Mouse (Mus musculus): Measurements from ENCODE around the gene Slfn14. TPM values are rescaled to one million over a fixed set of nuclear protein-coding genes. Genes with fewer than 3 reads are reported as not detected.

The Slfn14 gene
- total and polyA plus RNA-seq, 2 experiments = not detected

DNA sequence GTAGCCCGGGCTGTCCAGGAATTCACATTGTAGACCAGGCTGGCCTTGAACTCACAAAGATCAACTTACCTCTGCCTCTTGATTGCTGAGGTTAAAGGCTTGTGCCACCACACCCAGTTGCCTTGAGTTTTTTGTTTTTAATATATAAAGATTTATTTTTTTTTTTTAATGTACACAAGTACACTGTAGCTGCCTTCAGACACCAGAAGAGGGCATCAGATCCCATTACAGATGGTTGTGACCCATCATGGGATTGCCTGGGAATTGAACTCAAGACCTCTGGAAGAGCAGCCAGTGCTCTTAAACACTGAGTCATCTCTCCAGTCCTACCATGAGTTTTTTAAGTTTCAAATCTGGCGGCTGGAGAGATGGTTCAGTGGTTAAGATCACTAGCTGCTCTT, 14.9 kb upstream of the Slfn14 start:
- 70% methylated on average over 2 of the region's 2 CpGs for WGBS
- peaks cover 16% of the 10 kb centered on the region; the same call in 1 of the 2 replicates for H3K79me2 ChIP-seq (ENCODE audit: control insufficient read depth, insufficient read depth, low read length)
- no peak overlapping the region for H3K9ac ChIP-seq (ENCODE audit: low read depth, low read length)
- no peak for DNase-seq (ENCODE audit: extremely low read depth, low read depth, low spot score)
- peaks cover 4% of the 10 kb centered on the region for H3K36me3 ChIP-seq (ENCODE audit: control insufficient read depth, insufficient read depth, low read length)
- H3K4me1 ChIP-seq (ENCODE audit: control insufficient read depth, insufficient read depth, low read length) = peaks cover 4% of the 10 kb centered on the region
- TF ChIP-seq POLR2A (IDR thresholded peaks at IDR 0.05; ENCODE audit: extremely low read depth, insufficient read depth, low read length) (no peak), CTCF (IDR thresholded peaks at IDR 0.05; ENCODE audit: low read depth, low read length) (no peak)
- no peak overlapping the region for H3K27ac ChIP-seq (replicated peaks; ENCODE audit: insufficient read depth, low read depth, low read length)
- H3K27me3 ChIP-seq (ENCODE audit: control insufficient read depth, insufficient read depth, low read length) = no peaks in the 10 kb centered on the region
- no peak overlapping the region for H3K4me3 ChIP-seq (ENCODE audit: insufficient read depth, low read depth, low read length)

DNA sequence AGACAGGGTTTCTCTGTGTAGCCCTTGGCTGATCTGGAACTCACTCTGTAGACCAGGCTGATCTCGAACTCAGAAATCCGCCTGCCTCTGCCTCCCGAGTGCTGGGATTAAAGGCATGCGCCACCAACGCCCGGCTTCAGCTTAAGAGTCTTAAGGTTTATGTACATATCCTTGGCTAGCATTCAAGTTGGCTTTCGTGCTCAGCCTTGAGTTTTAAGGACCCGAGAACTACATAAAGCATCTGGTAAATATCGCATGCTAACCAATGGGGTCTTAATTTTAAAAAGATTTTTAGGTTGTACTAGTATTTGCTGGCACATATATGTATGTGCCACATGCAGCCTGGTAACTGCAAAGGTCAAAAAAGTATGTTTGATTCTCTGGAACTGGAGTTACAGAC, 13.2 kb upstream of the Slfn14 start:
- H3K4me1 ChIP-seq (ENCODE audit: control insufficient read depth, insufficient read depth, low read length) = peaks cover 4% of the 10 kb centered on the region
- no peak for TF ChIP-seq POLR2A (IDR thresholded peaks at IDR 0.05; ENCODE audit: extremely low read depth, insufficient read depth, low read length)
- TF ChIP-seq CTCF (IDR thresholded peaks at IDR 0.05; ENCODE audit: low read depth, low read length) = no peak
- H3K4me3 ChIP-seq (ENCODE audit: insufficient read depth, low read depth, low read length) = no peak overlapping the region
- no peak for DNase-seq (ENCODE audit: extremely low read depth, low read depth, low spot score)
- no peak overlapping the region for H3K9ac ChIP-seq (ENCODE audit: low read depth, low read length)
- no peak overlapping the region for H3K27ac ChIP-seq (replicated peaks; ENCODE audit: insufficient read depth, low read depth, low read length)
- H3K27me3 ChIP-seq (ENCODE audit: control insufficient read depth, insufficient read depth, low read length) = no peaks in the 10 kb centered on the region
- peaks cover 15% of the 10 kb centered on the region; the same call in 1 of the 2 replicates for H3K79me2 ChIP-seq (ENCODE audit: control insufficient read depth, insufficient read depth, low read length)
- H3K36me3 ChIP-seq (ENCODE audit: control insufficient read depth, insufficient read depth, low read length) = peaks cover 13% of the 10 kb centered on the region
- WGBS = 93% methylated on average over 9 of the region's 9 CpGs

DNA sequence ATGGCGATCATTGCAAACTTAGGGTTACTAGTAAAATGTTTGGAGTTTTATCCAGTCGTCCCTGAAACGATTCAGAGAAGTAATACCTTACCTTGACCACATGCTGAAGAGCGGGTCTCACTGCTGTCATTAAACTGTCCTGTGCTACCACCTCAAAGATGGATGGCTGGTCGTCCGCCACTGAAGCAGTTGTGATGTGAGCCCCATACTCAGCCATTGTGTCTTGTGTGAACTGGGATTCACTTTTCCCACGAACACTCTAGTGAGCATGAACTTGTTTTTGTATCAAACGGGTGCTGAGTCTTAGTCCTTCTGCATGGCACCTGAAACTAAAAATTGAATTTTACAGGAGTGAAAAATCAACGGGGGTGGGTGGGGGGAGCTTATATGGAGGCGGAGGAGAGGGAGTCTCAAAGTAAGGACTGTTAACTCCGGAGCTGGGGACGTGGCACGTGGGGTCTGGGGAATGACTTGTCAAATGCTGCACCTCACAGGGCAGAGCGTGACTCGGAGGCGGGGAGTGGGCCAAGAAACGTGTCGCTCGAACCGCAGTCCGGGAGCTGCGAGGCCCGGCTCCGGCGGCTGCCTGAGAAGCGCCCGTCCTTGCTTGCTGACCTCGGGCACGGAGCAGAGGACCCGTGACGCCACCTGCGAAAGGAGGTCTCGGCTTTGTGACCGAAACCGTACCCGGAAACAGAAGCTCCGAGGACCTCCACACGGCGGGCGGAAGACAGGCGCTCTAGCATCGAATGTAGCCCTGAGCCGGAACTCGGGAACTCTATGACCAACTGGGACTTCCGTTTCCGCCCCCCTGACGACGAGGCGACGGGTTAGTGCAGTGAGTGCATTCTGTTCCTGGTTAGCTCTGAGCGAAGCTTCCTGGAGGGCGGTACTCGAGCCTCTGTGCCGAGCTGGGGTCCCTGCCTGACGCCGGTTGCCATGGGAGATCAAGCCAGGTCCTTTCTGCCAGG, 12.0 kb upstream of the Slfn14 start, which contains the start of gene Ap2b1:
Ap2b1 (plus strand) TSS at position 800 of the 971 bp plus-strand sequence.
- H3K4me3 ChIP-seq (ENCODE audit: insufficient read depth, low read depth, low read length) = peak within 1 kb of the TSS; percentile 71
- peaks cover 6% of the 10 kb centered on the region; the same call in 1 of the 2 replicates for H3K79me2 ChIP-seq (ENCODE audit: control insufficient read depth, insufficient read depth, low read length)
- peaks cover 13% of the 10 kb centered on the region for H3K36me3 ChIP-seq (ENCODE audit: control insufficient read depth, insufficient read depth, low read length)
- H3K27ac ChIP-seq (replicated peaks; ENCODE audit: insufficient read depth, low read depth, low read length) = peak within 1 kb of the TSS; percentile 80
- WGBS = 3% methylated on average over 56 of the region's 56 CpGs
- no peaks in the 10 kb centered on the region for H3K27me3 ChIP-seq (ENCODE audit: control insufficient read depth, insufficient read depth, low read length)
- peak within 1 kb of the TSS; percentile 87 for H3K9ac ChIP-seq (ENCODE audit: low read depth, low read length)
- peaks cover 4% of the 10 kb centered on the region for H3K4me1 ChIP-seq (ENCODE audit: control insufficient read depth, insufficient read depth, low read length)
- TF ChIP-seq CTCF (IDR thresholded peaks at IDR 0.05; ENCODE audit: low read depth, low read length) = no peak
- peak; percentile 53; the same call in 1 of the 2 replicates for TF ChIP-seq POLR2A (IDR thresholded peaks at IDR 0.05; ENCODE audit: extremely low read depth, insufficient read depth, low read length)
- DNase-seq (ENCODE audit: extremely low read depth, low read depth, low spot score) = peak; percentile 91

- Histone ChIP-seq H3K36me3 (ENCODE audit: control insufficient read depth, insufficient read depth, low read length) (peaks cover 13% of the 10 kb centered on the region), H3K4me1 (ENCODE audit: control insufficient read depth, insufficient read depth, low read length) (peaks cover 4% of the 10 kb centered on the region), H3K27me3 (ENCODE audit: control insufficient read depth, insufficient read depth, low read length) (no peaks in the 10 kb centered on the region), H3K9ac (ENCODE audit: low read depth, low read length) (no peak overlapping the region), H3K27ac (replicated peaks; ENCODE audit: insufficient read depth, low read depth, low read length) (no peak overlapping the region), H3K79me2 (ENCODE audit: control insufficient read depth, insufficient read depth, low read length) (peaks cover 3% of the 10 kb centered on the region; the same call in 1 of the 2 replicates), H3K4me3 (ENCODE audit: insufficient read depth, low read depth, low read length) (no peak overlapping the region)
- 86% methylated on average over 6 of the region's 6 CpGs for WGBS
- TF ChIP-seq POLR2A (IDR thresholded peaks at IDR 0.05; ENCODE audit: extremely low read depth, insufficient read depth, low read length) (no peak), CTCF (IDR thresholded peaks at IDR 0.05; ENCODE audit: low read depth, low read length) (no peak)
- peak; percentile 21 for DNase-seq (ENCODE audit: extremely low read depth, low read depth, low spot score)
Observed at GRCm38 (mm10) chr11:83297816-83298215, 11.3 kb upstream of the Slfn14 start.

DNA sequence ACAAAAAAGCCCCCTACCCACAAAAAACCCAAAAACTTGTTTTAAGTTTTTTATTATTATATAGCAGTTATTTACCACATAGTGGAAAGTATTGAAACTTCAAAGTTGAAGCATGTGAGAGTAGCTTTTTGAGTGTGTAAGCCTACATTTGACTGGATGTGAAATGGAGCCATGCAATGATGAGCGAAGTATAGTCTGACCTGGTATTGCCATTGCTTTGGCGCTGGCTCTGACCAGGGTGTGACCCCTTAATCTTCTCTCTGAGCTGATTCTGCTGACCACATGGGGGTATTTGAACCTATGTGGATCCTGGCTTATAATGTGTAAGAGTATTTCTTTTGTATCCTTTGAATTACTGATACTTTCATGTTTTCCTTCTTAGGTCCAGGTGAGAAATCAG, 7.6 kb upstream of the Slfn14 start:
- Histone ChIP-seq H3K27ac (replicated peaks; ENCODE audit: insufficient read depth, low read depth, low read length) (no peak overlapping the region), H3K4me1 (ENCODE audit: control insufficient read depth, insufficient read depth, low read length) (peaks cover 2% of the 10 kb centered on the region), H3K27me3 (ENCODE audit: control insufficient read depth, insufficient read depth, low read length) (no peaks in the 10 kb centered on the region), H3K9ac (ENCODE audit: low read depth, low read length) (no peak overlapping the region), H3K4me3 (ENCODE audit: insufficient read depth, low read depth, low read length) (no peak overlapping the region), H3K79me2 (ENCODE audit: control insufficient read depth, insufficient read depth, low read length) (peaks cover 2% of the 10 kb centered on the region; the same call in 1 of the 2 replicates), H3K36me3 (ENCODE audit: control insufficient read depth, insufficient read depth, low read length) (peaks cover 13% of the 10 kb centered on the region)
- no peak for TF ChIP-seq POLR2A (IDR thresholded peaks at IDR 0.05; ENCODE audit: extremely low read depth, insufficient read depth, low read length)
- TF ChIP-seq CTCF (IDR thresholded peaks at IDR 0.05; ENCODE audit: low read depth, low read length) = no peak
- WGBS = 89% methylated on average over 2 of the region's 2 CpGs
- DNase-seq (ENCODE audit: extremely low read depth, low read depth, low spot score) = no peak

Measured in liver, adult 2 months (tissue).